Mouse (Mus musculus) ES-E14 (cell line): Measurements from ENCODE around the gene Ldhal6b.

Source experiments
- CHD2 ChIP-seq: IDR thresholded peaks from 2 replicates; pipeline ENCODE4 v1.6.1; 2014; ENCODE audit warnings: mild to moderate bottlenecking, low read depth, low read length, inconsistent platforms
- HCFC1 ChIP-seq: IDR thresholded peaks from 2 replicates; pipeline ENCODE4 v1.6.1; 2012; ENCODE audit warnings: low read length, inconsistent platforms, borderline replicate concordance; ENCODE audit not compliant: insufficient read depth
- MAFK ChIP-seq: IDR thresholded peaks from 2 replicates; pipeline ENCODE4 v1.6.1; 2014; ENCODE audit warnings: mild to moderate bottlenecking, low read depth, low read length, inconsistent platforms; ENCODE audit not compliant: insufficient read depth

- TF ChIP-seq CHD2 (no peak), HCFC1 (no peak), MAFK (no peak)
Measured at GRCm38 (mm10) chr17:5396213-5396612, 22.4 kb downstream of the Ldhal6b start.
